Comparison of ENCODE assay signal across 12 mouse cellular contexts in the genomic region with DNA sequence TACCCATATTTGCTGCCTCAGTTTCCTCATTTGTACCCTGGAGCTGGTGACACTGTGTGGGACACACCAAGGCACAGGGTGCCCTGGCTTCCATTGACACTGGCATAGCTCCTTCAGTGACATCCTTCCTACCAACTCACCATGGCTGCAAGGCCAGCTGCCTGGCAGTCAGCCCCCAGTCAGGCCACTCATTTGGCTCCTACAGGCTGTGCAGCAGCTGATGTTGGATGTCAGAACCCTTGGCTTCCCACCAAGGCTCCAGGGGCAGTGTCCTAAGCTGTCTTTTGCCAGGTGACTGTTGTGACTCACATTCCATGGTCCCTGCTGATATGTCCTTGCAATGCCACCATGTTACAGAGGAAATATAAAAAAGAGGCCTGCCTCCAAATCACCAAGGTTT. TPM values are rescaled to one million over a fixed set of nuclear protein-coding genes. Genes with fewer than 3 reads are reported as not detected.
A peak's percentile ranks its signal among the peaks of the same experiment; 100 is the strongest.
DNase-seq lines count a peak whose midpoint lies in the region; ATAC-seq lines count a peak whose summit lies in the region.
"Had no signal": no experiment of that assay in that cellular context is flagged by ENCODE, and none has a peak within 500 bp of the region (broad histone marks: within the 10 kb centered on the region; RNA-seq: fewer than 3 reads in every experiment).

No protein-coding gene starts in this region.

- no peak overlapping the region for H3K9ac ChIP-seq in hindbrain, embryonic 12.5 days
- H3K9ac ChIP-seq in limb, embryonic 15.5 days: no peak overlapping the region
- H3K9ac ChIP-seq: liver, embryonic 13.5 days; midbrain, embryonic 13.5 days had no signal

- H3K36me3 ChIP-seq in hindbrain, embryonic 10.5 days: no peaks in the 10 kb centered on the region
- no peaks in the 10 kb centered on the region for H3K36me3 ChIP-seq in hindbrain, embryonic 12.5 days
- no peaks in the 10 kb centered on the region for H3K36me3 ChIP-seq in limb, embryonic 15.5 days
- H3K36me3 ChIP-seq: liver, embryonic 13.5 days; midbrain, embryonic 13.5 days had no signal

- no peak for ATAC-seq in hindbrain, embryonic 12.5 days (ENCODE audit: low FRiP score)
- ATAC-seq in limb, embryonic 15.5 days (ENCODE audit: insufficient number of reproducible peaks, low FRiP score, low TSS enrichment, low read depth): peak; percentile 52; the same call in 1 of the 2 replicates
- ATAC-seq in erythroid progenitor cell, adult 5-6 weeks (replicated peaks; ENCODE audit: low FRiP score, poor library complexity, severe bottlenecking): no peak
- ATAC-seq: midbrain, embryonic 13.5 days had no signal

- no peak overlapping the region for H3K4me2 ChIP-seq in hindbrain, embryonic 12.5 days (replicated peaks)
- H3K4me2 ChIP-seq in limb, embryonic 15.5 days: no peak overlapping the region
- H3K4me2 ChIP-seq: liver, embryonic 13.5 days; midbrain, embryonic 13.5 days had no signal

- no peaks in the 10 kb centered on the region for H3K27me3 ChIP-seq in hindbrain, embryonic 10.5 days (ENCODE audit: insufficient read depth, poor library complexity, severe bottlenecking)
- no peaks in the 10 kb centered on the region for H3K27me3 ChIP-seq in hindbrain, embryonic 12.5 days
- H3K27me3 ChIP-seq in limb, embryonic 15.5 days: no peaks in the 10 kb centered on the region
- H3K27me3 ChIP-seq: liver, embryonic 13.5 days; midbrain, embryonic 13.5 days had no signal

- DNase-seq in hindbrain, embryonic 10.5 days (ENCODE audit: low spot score): no peak
- peak; percentile 76 for DNase-seq in adrenal gland, postnatal 10 days
- DNase-seq in gastrocnemius, postnatal 25 days: peak; percentile 74
- no peak for DNase-seq in right cerebral cortex, postnatal 14 days
- DNase-seq: kidney, adult 18-20 months; liver, embryonic 13.5 days; lung, postnatal 4 days had no signal

- H3K4me1 ChIP-seq in hindbrain, embryonic 10.5 days (replicated peaks): peaks cover 9% of the 10 kb centered on the region
- peaks cover 7% of the 10 kb centered on the region; the same call in 1 of the 2 replicates for H3K4me1 ChIP-seq in hindbrain, embryonic 12.5 days
- H3K4me1 ChIP-seq in limb, embryonic 15.5 days: peaks cover 16% of the 10 kb centered on the region
- H3K4me1 ChIP-seq: liver, embryonic 13.5 days had no signal

- H3K9me3 ChIP-seq in hindbrain, embryonic 10.5 days: no peaks in the 10 kb centered on the region
- no peaks in the 10 kb centered on the region for H3K9me3 ChIP-seq in hindbrain, embryonic 12.5 days (replicated peaks)
- H3K9me3 ChIP-seq in limb, embryonic 15.5 days: no peaks in the 10 kb centered on the region
- H3K9me3 ChIP-seq: liver, embryonic 13.5 days; midbrain, embryonic 13.5 days had no signal

- H3K27ac ChIP-seq in hindbrain, embryonic 10.5 days: 0 out of 2 replicates have a peak overlapping the region, but pooled peaks have one; percentile 30
- no peak overlapping the region for H3K27ac ChIP-seq in hindbrain, embryonic 12.5 days
- no peak overlapping the region for H3K27ac ChIP-seq in limb, embryonic 15.5 days
- H3K27ac ChIP-seq: liver, embryonic 13.5 days; midbrain, embryonic 13.5 days had no signal

- H3K4me3 ChIP-seq in hindbrain, embryonic 10.5 days: no peak overlapping the region
- no peak overlapping the region for H3K4me3 ChIP-seq in hindbrain, embryonic 12.5 days
- H3K4me3 ChIP-seq in limb, embryonic 15.5 days: no peak overlapping the region
- H3K4me3 ChIP-seq: liver, embryonic 13.5 days; midbrain, embryonic 13.5 days had no signal

RNA-seq across cellular contexts. Expression of a gene that starts 37.8 kb away (rescaled TPM):
- polyA plus RNA-seq in hindbrain, embryonic 10.5 days (2016; fragmentation: Nextera tagmentation; extraction: Ambion mirVana): 1.8 and 2.0 TPM in 2 replicates
- 6.6 and 7.6 TPM in 2 replicates for polyA plus RNA-seq in hindbrain, embryonic 12.5 days (2016; fragmentation: Nextera tagmentation; extraction: Ambion mirVana)
- total RNA-seq in adrenal gland, postnatal 10 days (2021): 1 to 10 TPM; 5.5 to 8.6 TPM
- 1 to 10 TPM in 1 of 2 experiments, under 1 TPM in 1; 0.67 to 1.2 TPM for total RNA-seq in gastrocnemius, postnatal 25 days (2021)
- 13.5 and 13.7 TPM in 2 replicates for polyA plus RNA-seq in limb, embryonic 15.5 days (2015; fragmentation: Nextera tagmentation; extraction: Ambion mirVana)
- total RNA-seq in erythroid progenitor cell, adult 5-6 weeks (2015; ENCODE audit: low replicate concordance): not detected in 2 replicates
- total RNA-seq in erythroid progenitor cell, adult 5-6 weeks (2017; ENCODE audit: low replicate concordance): not detected in 2 replicates

RNA-seq across cellular contexts. Expression of a gene that starts 58.5 kb away (rescaled TPM):
- polyA plus RNA-seq in hindbrain, embryonic 10.5 days (2016; fragmentation: Nextera tagmentation; extraction: Ambion mirVana): 0.84 and 0.98 TPM in 2 replicates
- polyA plus RNA-seq in hindbrain, embryonic 12.5 days (2016; fragmentation: Nextera tagmentation; extraction: Ambion mirVana): 0.88 and 0.94 TPM in 2 replicates
- under 1 TPM in 1 of 2 experiments, not detected in 1; 0.12 TPM for total RNA-seq in adrenal gland, postnatal 10 days (2021)
- not detected for total RNA-seq in gastrocnemius, postnatal 25 days (2021)
- polyA plus RNA-seq in limb, embryonic 15.5 days (2015; fragmentation: Nextera tagmentation; extraction: Ambion mirVana): 21.7 and 23.0 TPM in 2 replicates
- total RNA-seq in erythroid progenitor cell, adult 5-6 weeks (2015; ENCODE audit: low replicate concordance): not detected in 2 replicates
- not detected in 2 replicates for total RNA-seq in erythroid progenitor cell, adult 5-6 weeks (2017; ENCODE audit: low replicate concordance)
- polyA plus RNA-seq: large intestine, adult 2 months had no signal

Comparison
In these comparisons a context has a peak if more than half of its experiments do, and no peak if none do; other contexts are left out.
1. DNase-seq: peak in adrenal gland, postnatal 10 days (single experiment) and gastrocnemius, postnatal 25 days (single experiment); none in hindbrain, embryonic 10.5 days (single experiment) and right cerebral cortex, postnatal 14 days (single experiment).